Mouse (Mus musculus) embryonic facial prominence, embryonic 11.5 days (tissue): ENCODE results near the gene Foxj1. TPM values are rescaled to one million over a fixed set of nuclear protein-coding genes. Genes with fewer than 3 reads are reported as not detected.

Experiments used
- ATAC-seq: fragments of 200-750 bp; cut with Nextera tagmentation; replicated peaks from 2 replicates; pipeline ENCODE4 v1.8.0; 2017; ENCODE audit warnings: low read depth; ENCODE audit not compliant: insufficient number of reproducible peaks, low FRiP score, low TSS enrichment
- DNase-seq: peaks from one replicate; pipeline ENCODE4 v3.0.0-alpha.2; 2015; ENCODE audit warnings: low spot score
- H3K27ac ChIP-seq: fragments of 300-500 bp; sonication (generic); replicated peaks from 2 replicates; pipeline ENCODE4 v1.5.1; 2014; ENCODE audit warnings: mild to moderate bottlenecking, low read depth, low read length, control low read depth
- H3K27me3 ChIP-seq: fragments of 300-500 bp; sonication (generic); 2 replicates; pipeline ENCODE4 v1.6.1; 2014; ENCODE audit warnings: mild to moderate bottlenecking, low read length, moderate library complexity, mixed read lengths; ENCODE audit not compliant: control insufficient read depth, insufficient read depth
- H3K36me3 ChIP-seq: fragments of 300-500 bp; sonication (generic); replicated peaks from 2 replicates; pipeline ENCODE4 v1.6.1; 2014; ENCODE audit warnings: low read depth, mild to moderate bottlenecking, low read length, moderate library complexity, mixed read lengths; ENCODE audit not compliant: control insufficient read depth, insufficient read depth
- H3K4me1 ChIP-seq: fragments of 300-500 bp; sonication (generic); 2 replicates; pipeline ENCODE4 v1.6.1; 2014; ENCODE audit warnings: low read length, mixed read lengths; ENCODE audit not compliant: control insufficient read depth, insufficient read depth
- H3K4me2 ChIP-seq: fragments of 300-500 bp; sonication (generic); 2 replicates; pipeline ENCODE4 v1.6.1; 2014; ENCODE audit warnings: low read depth, mild to moderate bottlenecking, control low read depth, low read length, moderate library complexity
- H3K4me3 ChIP-seq: fragments of 300-500 bp; sonication (generic); 2 replicates; pipeline ENCODE4 v1.5.1; 2014; ENCODE audit warnings: low read depth, low read length, control low read depth
- H3K9ac ChIP-seq: fragments of 300-500 bp; sonication (generic); replicated peaks from 2 replicates; pipeline ENCODE4 v1.6.1; 2014; ENCODE audit warnings: mild to moderate bottlenecking, control low read depth, low read length
- H3K9me3 ChIP-seq: fragments of 300-500 bp; sonication (generic); replicated peaks from 2 replicates; pipeline ENCODE4 v1.6.1; 2016; ENCODE audit warnings: mild to moderate bottlenecking, low read length, inconsistent platforms, mixed read lengths; ENCODE audit not compliant: control insufficient read depth
- WGBS: fragments of 180-500 bp; shearing (Covaris S2); extraction: QIAGEN DNeasy Blood & Tissue Kit; methylation state at CpG from one replicate; pipeline ENCODE4 v1.1.7; 2014; 5-methylcytosine and 5-hydroxymethylcytosine counted together
- polyA plus RNA-seq: library from polyadenylated mRNA; unstranded; fragments of >200 nt; fragmentation: Nextera tagmentation; extraction: Ambion mirVana; gene quantifications from 2 replicates; pipeline ENCODE4 v1.2.1, GENCODE M21; 2014

The Foxj1 gene
- polyA plus RNA-seq, 1 experiment from 2014 or later: 0.79 TPM

DNA sequence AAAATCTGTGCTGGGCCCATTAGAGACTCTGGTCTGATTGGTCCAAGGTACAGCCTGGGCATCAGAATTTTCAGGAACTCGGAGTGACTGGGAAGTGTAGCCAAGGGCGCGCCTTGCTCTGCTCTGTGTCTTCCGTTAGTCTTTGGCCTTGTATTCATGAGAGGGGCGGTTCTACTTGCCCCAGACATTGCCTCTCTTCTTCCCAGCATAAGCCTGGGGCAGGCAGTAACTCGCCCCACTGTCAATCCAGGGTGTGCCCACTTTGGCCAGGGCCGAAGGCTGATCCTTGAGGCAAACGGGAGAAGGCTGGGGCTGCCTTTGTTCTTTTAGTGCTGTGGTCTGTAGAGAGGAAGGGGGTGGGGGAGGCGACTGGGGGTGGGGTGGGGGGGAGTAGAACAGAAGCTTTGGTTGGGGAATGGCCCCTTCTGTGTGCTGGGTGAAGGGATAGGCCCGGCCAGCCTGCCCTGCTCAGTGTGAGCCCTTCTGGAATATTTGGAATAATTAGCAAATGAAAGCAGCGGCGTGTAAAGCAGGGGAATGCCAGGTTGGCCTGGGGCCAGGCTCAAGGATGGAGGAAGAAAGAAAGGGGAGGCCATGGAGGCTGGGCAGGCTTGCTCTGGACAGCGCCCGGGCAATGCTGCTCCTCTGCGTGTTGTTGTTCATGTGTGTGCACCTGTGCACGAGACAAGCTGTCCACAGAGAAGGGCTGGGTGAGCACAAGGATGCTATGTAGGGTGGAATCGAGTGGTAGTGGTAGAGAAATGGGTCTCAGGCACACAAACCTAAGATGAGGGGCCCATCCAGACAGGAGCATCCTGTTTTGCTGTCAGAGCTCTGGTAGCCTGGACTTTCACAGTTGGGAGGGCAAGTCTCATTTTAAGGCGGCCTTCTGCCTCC, 5.6 kb downstream of the Foxj1 start:
- Histone ChIP-seq H3K4me3 (no peak overlapping the region), H3K9me3 (no peaks in the 10 kb centered on the region), H3K36me3 (no peaks in the 10 kb centered on the region), H3K27me3 (peaks cover 12% of the 10 kb centered on the region), H3K9ac (no peak overlapping the region; the same call in 1 of the 2 replicates), H3K27ac (no peak overlapping the region; the same call in 1 of the 2 replicates), H3K4me2 (no peak overlapping the region), H3K4me1 (peaks cover 4% of the 10 kb centered on the region; the same call in 1 of the 2 replicates)
- DNase-seq: peak; percentile 11
- WGBS: 43% methylated on average over 18 of the region's 18 CpGs
- no peak; the same call in 1 of the 2 replicates for ATAC-seq

DNA sequence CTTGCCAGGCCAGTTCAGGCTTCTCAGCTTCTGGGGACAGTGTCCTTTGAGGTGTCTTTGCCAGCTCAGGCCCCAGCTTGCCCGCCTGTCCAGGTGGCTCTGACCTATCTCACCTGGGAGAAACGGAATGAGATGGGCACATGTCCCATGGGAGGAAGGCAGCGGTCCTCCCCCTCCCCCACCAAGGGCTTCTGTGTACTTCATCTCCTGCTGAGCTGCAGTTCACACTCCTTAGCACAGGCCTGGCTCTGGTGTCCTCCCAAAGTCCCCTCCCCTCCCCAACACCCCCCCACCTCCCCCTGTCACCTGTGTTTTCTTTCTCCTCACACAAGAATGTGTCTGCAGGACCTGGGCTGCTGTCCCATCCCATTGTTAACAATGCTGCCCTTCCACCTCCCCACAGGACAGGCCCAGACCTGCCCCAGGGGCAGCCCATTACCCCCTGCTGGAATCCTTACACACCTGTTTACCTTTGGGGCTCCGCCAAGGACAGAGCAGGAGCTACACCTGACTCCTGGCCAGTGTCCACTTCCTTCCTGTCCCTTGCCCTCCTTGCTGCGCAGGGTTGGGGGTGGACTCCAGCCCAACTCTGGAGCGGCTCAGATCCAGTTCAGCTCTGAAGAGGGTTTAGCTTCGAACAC, 8.1 kb downstream of the Foxj1 start:
- Histone ChIP-seq H3K36me3 (no peaks in the 10 kb centered on the region), H3K9ac (no peak overlapping the region), H3K4me2 (no peak overlapping the region), H3K4me1 (peaks cover 1% of the 10 kb centered on the region; the same call in 1 of the 2 replicates), H3K9me3 (no peaks in the 10 kb centered on the region), H3K27me3 (no peaks in the 10 kb centered on the region; the same call in 1 of the 2 replicates), H3K4me3 (no peak overlapping the region), H3K27ac (no peak overlapping the region)
- 64% methylated on average over 7 of the region's 7 CpGs for WGBS
- ATAC-seq: no peak
- DNase-seq: no peak

DNA sequence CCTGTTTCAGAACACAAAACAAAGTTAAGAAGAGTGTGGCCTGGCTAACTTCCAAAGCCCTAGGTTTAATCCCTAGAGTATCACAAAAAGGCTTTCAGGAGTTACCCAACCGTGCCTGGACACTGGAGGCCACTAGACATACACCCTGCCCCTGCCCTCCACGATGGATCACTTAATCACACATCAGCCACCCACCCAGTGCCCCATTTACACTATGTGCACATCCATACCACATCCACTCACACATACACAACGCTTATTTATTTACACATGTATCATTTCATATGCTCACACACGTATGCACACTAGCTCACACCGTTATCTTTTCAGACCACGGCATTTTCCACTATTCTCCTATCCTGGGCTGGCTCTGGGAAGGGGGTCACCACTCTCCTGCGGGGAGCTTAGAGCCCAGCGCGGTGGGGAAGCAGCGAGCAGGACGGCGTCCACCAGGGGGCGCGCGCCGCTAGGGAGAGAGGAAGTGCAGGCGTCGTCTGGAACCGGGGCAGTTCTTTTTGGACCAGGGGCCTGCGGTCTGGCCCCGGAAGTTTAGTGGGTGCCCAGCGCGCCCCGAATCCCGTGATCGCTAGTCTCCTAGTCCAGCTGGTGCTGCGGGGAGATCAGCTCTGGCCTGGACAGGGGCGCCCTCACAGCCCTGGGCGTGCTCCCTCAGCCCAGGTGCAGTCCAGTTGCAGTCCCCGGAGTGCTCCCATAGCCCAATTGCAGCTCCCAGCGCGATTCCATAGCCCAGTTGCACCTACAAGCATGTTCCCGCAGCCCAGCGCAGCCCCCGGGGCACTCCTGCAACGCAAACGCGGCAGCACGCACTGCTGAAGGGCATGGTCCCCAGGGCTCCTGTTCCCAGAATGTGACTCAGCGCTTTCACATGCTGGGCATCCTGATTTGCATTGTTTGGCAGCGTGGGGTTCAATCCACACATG, 16.2 kb downstream of the Foxj1 start:
- peak; percentile 87 for DNase-seq
- Histone ChIP-seq H3K36me3 (no peaks in the 10 kb centered on the region), H3K27me3 (no peaks in the 10 kb centered on the region), H3K27ac (no peak overlapping the region), H3K4me3 (peak overlapping the region; percentile 40), H3K4me1 (no peaks in the 10 kb centered on the region; the same call in 1 of the 2 replicates), H3K9ac (peak overlapping the region; percentile 79), H3K4me2 (peak overlapping the region; percentile 94), H3K9me3 (no peaks in the 10 kb centered on the region)
- peak; percentile 79 for ATAC-seq
- 3% methylated on average over 40 of the region's 41 CpGs for WGBS

DNA sequence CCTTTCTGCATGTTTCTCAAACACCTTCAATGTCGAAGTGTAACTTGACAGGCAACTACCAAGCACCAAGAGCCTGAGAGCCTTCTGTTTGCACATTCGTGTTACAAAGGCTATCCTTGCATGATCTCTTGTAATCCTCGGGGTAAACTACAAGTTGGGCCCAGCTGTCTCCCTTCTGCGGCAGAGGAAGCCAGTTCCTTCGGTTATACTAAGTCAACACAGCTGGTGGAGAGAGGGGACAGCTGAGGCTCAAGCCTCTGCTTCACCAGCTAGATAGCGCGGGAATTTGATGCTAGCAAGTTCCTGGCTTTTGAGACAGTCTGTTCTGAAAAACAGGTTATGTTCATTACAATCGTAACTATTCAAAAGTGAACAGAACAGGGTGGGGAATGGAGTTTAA, 22.8 kb downstream of the Foxj1 start:
- ATAC-seq: no peak
- no peak overlapping the region for H3K27ac ChIP-seq
- no peaks in the 10 kb centered on the region for H3K4me1 ChIP-seq
- H3K9ac ChIP-seq: no peak overlapping the region
- peak; percentile 38 for DNase-seq
- no peaks in the 10 kb centered on the region for H3K36me3 ChIP-seq
- H3K4me2 ChIP-seq: no peak overlapping the region
- H3K27me3 ChIP-seq: no peaks in the 10 kb centered on the region
- H3K4me3 ChIP-seq: no peak overlapping the region
- WGBS: 48% methylated on average over 8 of the region's 8 CpGs
- H3K9me3 ChIP-seq: no peaks in the 10 kb centered on the region

DNA sequence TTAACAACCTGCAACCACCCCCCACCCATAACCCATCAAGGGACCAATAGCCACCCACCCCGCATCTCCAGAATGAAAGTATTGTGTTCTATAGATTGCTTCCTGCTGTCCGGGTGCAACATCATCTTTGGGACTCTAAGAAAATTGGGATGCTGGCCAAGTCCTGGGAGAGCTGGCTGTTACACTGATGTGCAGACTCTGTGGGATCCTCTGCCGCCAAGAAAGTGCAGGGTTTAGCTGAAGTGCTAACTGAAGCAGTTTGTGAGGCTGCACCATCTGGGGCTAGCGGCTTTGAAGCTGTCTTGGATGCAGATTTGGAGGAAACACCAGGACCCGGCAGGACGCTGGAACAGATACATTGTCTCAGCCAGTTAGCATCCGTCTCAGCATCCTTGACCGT, 24.0 kb downstream of the Foxj1 start:
- no peak overlapping the region for H3K9ac ChIP-seq
- no peak overlapping the region for H3K27ac ChIP-seq
- H3K4me2 ChIP-seq: no peak overlapping the region
- H3K4me3 ChIP-seq: no peak overlapping the region
- no peaks in the 10 kb centered on the region for H3K4me1 ChIP-seq
- 62% methylated on average over 8 of the region's 8 CpGs for WGBS
- no peaks in the 10 kb centered on the region for H3K9me3 ChIP-seq
- DNase-seq (no peak), ATAC-seq (no peak)
- no peaks in the 10 kb centered on the region for H3K36me3 ChIP-seq
- no peaks in the 10 kb centered on the region for H3K27me3 ChIP-seq

DNA sequence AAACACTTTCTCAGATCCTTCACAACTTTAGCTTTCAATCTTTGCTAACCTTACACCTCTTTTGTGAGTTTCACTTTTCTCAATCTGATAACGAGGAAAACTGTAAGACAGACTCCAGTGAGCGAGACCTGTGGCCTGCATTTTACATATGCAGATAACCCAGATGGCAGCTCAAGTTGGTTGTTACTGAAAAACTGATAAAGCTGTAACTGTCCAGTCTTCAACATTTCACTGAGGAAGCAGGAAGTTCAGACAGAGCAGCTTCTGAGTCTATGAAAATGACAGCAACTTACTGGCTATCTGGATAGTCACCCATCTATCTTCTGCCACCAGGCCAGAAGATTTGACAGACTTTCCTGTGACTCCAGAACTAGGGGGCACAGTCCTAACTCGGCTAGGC, 25.6 kb downstream of the Foxj1 start:
- Histone ChIP-seq H3K4me3 (no peak overlapping the region), H3K36me3 (peaks cover 1% of the 10 kb centered on the region), H3K27me3 (no peaks in the 10 kb centered on the region), H3K9me3 (no peaks in the 10 kb centered on the region), H3K4me2 (no peak overlapping the region), H3K4me1 (no peaks in the 10 kb centered on the region), H3K9ac (no peak overlapping the region), H3K27ac (no peak overlapping the region)
- ATAC-seq (no peak), DNase-seq (no peak)
- 74% methylated on average over 3 of the region's 3 CpGs for WGBS

DNA sequence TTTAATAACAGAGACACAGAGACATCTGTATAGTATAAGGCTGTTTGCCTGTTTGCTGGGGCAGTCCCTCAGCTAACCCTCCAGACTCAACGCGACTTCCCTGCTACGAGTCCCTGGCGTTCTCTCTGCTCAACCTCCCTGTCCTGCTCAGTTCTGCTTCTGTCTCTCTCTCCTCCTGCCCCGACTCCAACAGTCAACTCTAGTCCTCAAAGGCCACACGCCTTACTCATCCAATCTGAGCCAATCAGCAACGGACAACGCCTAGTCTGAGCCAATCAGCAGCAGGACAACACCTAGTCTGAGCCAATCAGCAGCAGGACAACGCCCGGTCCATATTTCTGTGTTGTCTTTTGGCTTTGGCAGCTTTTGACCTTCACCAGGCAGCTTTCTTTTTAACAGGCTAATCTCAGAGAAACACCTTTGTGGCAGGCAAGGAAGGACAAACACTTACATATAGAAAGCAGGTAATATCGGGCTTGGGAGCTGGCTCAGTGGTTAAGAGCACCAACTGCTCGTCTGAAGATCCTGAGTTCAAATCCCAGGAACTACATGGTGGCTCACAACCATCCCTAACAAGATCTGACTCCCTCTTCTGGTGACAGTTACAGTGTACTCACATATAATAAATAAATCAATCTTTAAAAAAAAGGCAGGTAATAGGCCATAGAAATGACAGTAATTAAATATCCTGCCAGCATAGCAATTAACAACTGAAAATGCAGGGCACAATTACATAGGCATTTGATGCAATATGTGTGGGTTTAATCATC, 27.3 kb downstream of the Foxj1 start:
- no peaks in the 10 kb centered on the region for H3K4me1 ChIP-seq
- no peak overlapping the region for H3K4me2 ChIP-seq
- H3K27me3 ChIP-seq: no peaks in the 10 kb centered on the region
- H3K27ac ChIP-seq: no peak overlapping the region
- no peak overlapping the region for H3K4me3 ChIP-seq
- ATAC-seq: 0 out of 2 replicates have a peak, but pooled peaks have one; percentile 41
- WGBS: 91% methylated on average over 12 of the region's 12 CpGs
- H3K9ac ChIP-seq: no peak overlapping the region
- H3K9me3 ChIP-seq: no peaks in the 10 kb centered on the region
- H3K36me3 ChIP-seq: peaks cover 7% of the 10 kb centered on the region
- DNase-seq: no peak
